Mouse (Mus musculus) forebrain, embryonic 12.5 days (tissue): ENCODE measurements around the gene Phf14. TPM values are rescaled to one million over a fixed set of nuclear protein-coding genes. Genes with fewer than 3 reads are reported as not detected.
A peak's percentile ranks its signal among the peaks of the same experiment; 100 is the strongest.
"Not testable (repeated sequence)": the region's sequence is repeated elsewhere in the genome, so short reads cannot be mapped to it uniquely, and the experiment has no call there.

Experiments
- ATAC-seq: fragments of 200-750 bp; cut with Nextera tagmentation; 2 replicates; pipeline ENCODE4 v1.8.0; 2017; ENCODE audit warnings: moderate TSS enrichment; ENCODE audit not compliant: low FRiP score
- H3K27ac ChIP-seq: fragments of 300-500 bp; sonication (generic); 2 replicates; pipeline ENCODE4 v1.5.1; 2016; ENCODE audit warnings: mild to moderate bottlenecking
- H3K27me3 ChIP-seq: fragments of 300-500 bp; sonication (generic); 2 replicates; pipeline ENCODE4 v1.6.1; 2016; ENCODE audit warnings: mild to moderate bottlenecking
- H3K36me3 ChIP-seq: fragments of 300-500 bp; sonication (generic); replicated peaks from 2 replicates; pipeline ENCODE4 v1.6.1; 2016; ENCODE audit warnings: mild to moderate bottlenecking
- H3K4me1 ChIP-seq: fragments of 300-500 bp; sonication (generic); 2 replicates; pipeline ENCODE4 v1.6.1; 2016
- H3K4me2 ChIP-seq: fragments of 300-500 bp; sonication (generic); 2 replicates; pipeline ENCODE4 v1.6.1; 2016; ENCODE audit warnings: mild to moderate bottlenecking, moderate library complexity
- H3K4me3 ChIP-seq: fragments of 300-500 bp; sonication (generic); replicated peaks from 2 replicates; pipeline ENCODE4 v1.5.1; 2016; ENCODE audit warnings: mild to moderate bottlenecking
- H3K9ac ChIP-seq: fragments of 300-500 bp; sonication (generic); 2 replicates; pipeline ENCODE4 v1.6.1; 2016; ENCODE audit warnings: mild to moderate bottlenecking
- H3K9me3 ChIP-seq: fragments of 300-500 bp; sonication (generic); 2 replicates; pipeline ENCODE4 v1.6.1; 2016
- WGBS: fragments of 180-500 bp; shearing (Covaris S2); methylation state at CpG from one replicate; pipeline ENCODE4 v1.1.7; 2016; 5-methylcytosine and 5-hydroxymethylcytosine counted together
- polyA plus RNA-seq: library from polyadenylated mRNA; unstranded; fragments of >200 nt; fragmentation: Nextera tagmentation; extraction: Ambion mirVana; gene quantifications from 2 replicates; pipeline ENCODE4 v1.2.1, GENCODE M21; 2016

The Phf14 gene
- polyA plus RNA-seq, 1 experiment from 2014 or later = 127 TPM

DNA sequence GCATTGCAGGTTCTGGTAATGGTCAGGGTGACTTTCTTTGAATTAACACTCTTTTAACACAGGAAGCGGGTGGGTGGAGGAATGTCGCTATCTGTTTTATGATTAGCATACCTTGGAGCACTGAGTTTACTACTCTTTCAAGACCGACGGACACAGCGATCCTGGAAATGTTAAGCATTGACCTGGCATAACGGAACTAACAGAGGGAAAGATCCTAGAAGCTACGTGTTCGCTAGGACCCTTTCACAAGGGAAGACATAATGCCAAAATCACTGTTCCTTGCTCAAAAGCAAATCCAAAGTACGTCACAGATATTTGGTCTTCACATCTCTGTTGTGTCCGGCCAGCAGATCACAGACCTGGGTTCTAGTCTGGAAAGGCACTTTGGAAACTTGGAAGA, 199.7 kb downstream of the Phf14 start:
- H3K4me3 ChIP-seq = no peak overlapping the region
- H3K4me2 ChIP-seq = no peak overlapping the region
- H3K9me3 ChIP-seq = no peaks in the 10 kb centered on the region
- H3K4me1 ChIP-seq = no peaks in the 10 kb centered on the region
- H3K27me3 ChIP-seq = no peaks in the 10 kb centered on the region
- no peaks in the 10 kb centered on the region for H3K36me3 ChIP-seq
- 71% methylated on average over 10 of the region's 10 CpGs for WGBS
- no peak overlapping the region for H3K27ac ChIP-seq
- no peak for ATAC-seq
- no peak overlapping the region for H3K9ac ChIP-seq

DNA sequence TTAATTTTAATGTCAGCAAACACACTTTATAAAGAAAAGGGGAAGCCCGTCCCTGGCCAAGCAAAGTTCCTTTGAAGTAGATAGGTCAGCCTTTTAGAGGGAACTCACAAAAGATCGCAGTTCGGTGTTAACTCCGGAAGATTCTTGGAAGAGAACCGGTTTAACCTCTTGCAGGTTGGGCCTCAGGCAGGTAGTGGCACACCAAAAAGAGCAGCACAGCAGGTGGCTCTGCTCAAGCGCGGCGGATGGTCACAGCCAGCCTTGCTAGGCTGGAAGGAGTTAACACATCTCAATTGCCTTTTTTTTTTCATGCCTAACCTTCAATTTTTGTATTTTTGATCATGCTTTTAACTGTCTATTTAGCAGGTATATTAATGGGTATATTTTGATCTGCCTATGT, 200.2 kb downstream of the Phf14 start:
- Histone ChIP-seq H3K27ac (no peak overlapping the region), H3K4me3 (no peak overlapping the region), H3K4me1 (no peaks in the 10 kb centered on the region), H3K27me3 (no peaks in the 10 kb centered on the region), H3K9ac (no peak overlapping the region), H3K4me2 (no peak overlapping the region), H3K36me3 (no peaks in the 10 kb centered on the region), H3K9me3 (no peaks in the 10 kb centered on the region)
- ATAC-seq = no peak
- 17% methylated on average over 8 of the region's 8 CpGs for WGBS

DNA sequence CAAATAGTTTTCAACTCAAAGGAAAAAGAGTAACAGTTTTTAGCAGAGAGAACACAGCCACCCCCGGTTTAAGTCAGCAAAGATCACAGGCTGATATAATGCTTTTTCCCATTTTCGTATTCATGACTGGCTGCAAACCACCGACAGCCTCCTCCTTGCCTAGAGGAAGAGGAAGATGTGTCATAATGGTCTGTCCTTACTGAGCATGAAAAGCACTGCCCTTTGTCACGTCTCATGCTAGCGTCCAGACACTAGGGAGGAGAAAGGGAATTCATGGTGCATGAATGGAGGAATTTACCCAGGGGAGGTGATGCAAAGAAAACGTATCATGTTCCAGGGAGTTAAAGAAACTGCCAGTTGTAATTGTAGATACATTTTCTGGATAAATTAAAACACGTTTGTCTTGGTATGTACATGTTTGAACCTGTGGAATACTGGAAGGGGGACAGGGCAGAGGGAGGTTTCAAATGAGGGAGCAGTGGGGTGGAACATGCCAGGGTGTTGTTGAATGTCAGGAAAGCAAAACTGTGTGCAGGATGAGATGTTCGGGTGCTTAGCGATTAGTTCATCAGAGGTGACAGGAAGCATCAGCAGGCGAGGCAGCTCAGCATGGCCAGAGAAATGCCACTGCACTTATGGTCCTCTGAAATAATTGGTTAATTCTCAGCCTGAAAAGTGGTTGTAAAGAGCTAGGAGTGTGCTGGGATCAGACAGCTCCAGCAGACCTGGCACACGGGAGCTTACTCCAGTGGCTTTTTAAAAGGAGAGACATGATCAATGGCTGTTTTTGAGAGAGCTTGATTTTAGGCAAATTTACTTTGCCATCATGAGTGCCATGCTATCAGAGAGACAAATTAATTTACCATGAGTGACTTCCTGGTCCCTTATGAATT, 209.6 kb downstream of the Phf14 start:
- no peaks in the 10 kb centered on the region for H3K36me3 ChIP-seq
- H3K4me3 ChIP-seq = no peak overlapping the region
- peak overlapping the region; percentile 78 for H3K27ac ChIP-seq
- WGBS = 40% methylated on average over 11 of the region's 11 CpGs
- peak; percentile 57; the same call in 1 of the 2 replicates for ATAC-seq
- no peak overlapping the region for H3K9ac ChIP-seq
- H3K9me3 ChIP-seq = no peaks in the 10 kb centered on the region
- H3K4me1 ChIP-seq = peaks cover 23% of the 10 kb centered on the region
- H3K4me2 ChIP-seq = peak overlapping the region; percentile 24
- no peaks in the 10 kb centered on the region for H3K27me3 ChIP-seq

DNA sequence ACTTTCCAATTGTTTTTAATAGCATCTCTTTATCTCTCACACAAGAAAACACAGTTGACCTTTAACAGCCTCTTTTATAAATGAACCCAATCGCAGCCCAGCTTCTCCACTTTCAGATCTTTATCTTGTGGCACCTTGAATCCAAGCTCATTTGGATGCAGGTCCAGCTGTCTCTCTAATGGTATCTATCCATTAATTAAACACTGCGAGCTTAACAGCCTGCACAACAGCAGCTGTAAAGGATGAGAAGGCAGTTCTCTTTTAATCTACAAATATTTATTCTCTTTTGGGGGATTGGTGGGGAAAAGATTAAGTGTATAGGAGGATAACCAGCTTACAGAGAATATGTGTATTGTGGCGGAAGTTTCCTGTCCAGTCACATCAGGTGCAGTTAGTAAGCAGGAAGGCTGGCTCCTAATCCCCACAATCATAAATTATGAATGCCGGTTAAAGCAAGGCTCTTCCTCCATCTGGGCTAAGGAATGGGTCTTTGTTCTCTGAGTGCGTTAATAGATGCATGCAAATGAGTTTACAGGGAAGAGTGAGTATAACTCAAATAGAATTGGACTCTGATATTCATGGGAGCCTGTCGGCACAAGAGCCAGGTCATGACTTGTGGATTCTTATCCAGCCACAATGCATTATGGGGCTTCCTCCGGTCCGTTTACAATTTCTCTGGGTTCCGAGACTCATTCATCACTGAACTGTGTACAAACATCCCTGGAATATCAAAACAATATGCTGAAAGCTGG, 210.4 kb downstream of the Phf14 start:
- Histone ChIP-seq H3K4me3 (no peak overlapping the region), H3K36me3 (no peaks in the 10 kb centered on the region), H3K27me3 (no peaks in the 10 kb centered on the region), H3K4me1 (peaks cover 23% of the 10 kb centered on the region), H3K27ac (peak overlapping the region; percentile 78), H3K4me2 (peak overlapping the region; percentile 24; the same call in 1 of the 2 replicates), H3K9me3 (no peaks in the 10 kb centered on the region), H3K9ac (no peak overlapping the region)
- WGBS = 31% methylated on average over 9 of the region's 9 CpGs
- peak; percentile 80 for ATAC-seq

DNA sequence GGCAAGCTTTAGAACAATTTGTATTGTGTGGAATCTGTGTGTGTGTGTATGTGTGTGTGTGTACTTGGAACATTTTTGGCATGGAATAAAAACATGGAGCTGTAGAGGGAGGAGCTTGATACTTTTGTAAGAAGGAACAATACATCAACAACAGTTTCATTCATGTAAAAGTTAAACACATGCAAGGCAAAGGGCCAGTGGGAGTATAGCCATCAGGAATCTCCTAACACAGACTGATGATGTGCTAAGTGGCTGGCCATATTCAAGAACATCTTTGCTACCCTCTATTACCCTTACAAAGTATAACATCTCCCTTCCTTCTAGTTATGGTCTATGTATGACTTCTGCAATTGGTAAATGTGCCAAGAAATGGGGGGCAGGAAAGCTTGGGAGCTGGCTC, 215.2 kb downstream of the Phf14 start:
- Histone ChIP-seq H3K9me3 (no peaks in the 10 kb centered on the region), H3K4me3 (no peak overlapping the region), H3K4me1 (peaks cover 7% of the 10 kb centered on the region), H3K4me2 (no peak overlapping the region), H3K27ac (no peak overlapping the region), H3K9ac (no peak overlapping the region), H3K36me3 (no peaks in the 10 kb centered on the region), H3K27me3 (no peaks in the 10 kb centered on the region)
- no peak for ATAC-seq

DNA sequence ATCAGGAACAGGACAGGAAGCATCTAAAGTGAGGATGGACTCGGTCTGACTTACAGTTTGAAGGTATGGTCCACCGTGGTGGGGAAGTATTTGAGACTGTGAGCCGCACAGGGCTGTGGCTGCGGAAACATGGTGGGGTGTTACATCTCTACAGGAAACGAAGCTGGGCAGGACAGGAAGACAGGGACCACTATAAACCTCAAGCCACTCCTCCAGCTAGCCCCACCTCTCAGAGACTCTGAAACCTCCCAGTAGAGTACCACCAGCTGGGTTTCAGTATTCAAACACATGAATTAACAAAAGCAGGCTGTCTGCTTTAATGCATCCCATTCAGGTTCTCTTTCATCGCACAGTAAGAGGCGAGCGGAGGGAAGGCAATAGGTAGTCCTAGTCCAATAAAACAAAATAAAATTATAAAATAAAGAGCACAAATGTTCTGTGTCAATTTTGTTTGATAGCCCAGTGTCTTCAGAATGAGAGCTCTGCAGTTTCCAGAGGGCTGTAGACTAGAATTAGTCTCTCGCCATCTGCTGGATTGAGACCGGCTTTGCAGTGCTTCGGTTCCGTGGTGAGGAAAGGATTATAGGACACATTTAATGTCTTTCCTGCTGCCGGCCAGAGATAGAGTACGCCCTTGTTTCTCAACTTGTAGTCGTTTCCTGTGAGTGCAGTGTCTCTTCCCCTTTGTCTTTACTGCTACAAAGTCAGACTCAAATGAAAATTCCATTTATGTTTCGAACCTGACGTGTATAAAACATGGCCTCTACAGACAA, 217.6 kb downstream of the Phf14 start:
- Histone ChIP-seq H3K4me2 (no peak overlapping the region), H3K4me3 (no peak overlapping the region)

DNA sequence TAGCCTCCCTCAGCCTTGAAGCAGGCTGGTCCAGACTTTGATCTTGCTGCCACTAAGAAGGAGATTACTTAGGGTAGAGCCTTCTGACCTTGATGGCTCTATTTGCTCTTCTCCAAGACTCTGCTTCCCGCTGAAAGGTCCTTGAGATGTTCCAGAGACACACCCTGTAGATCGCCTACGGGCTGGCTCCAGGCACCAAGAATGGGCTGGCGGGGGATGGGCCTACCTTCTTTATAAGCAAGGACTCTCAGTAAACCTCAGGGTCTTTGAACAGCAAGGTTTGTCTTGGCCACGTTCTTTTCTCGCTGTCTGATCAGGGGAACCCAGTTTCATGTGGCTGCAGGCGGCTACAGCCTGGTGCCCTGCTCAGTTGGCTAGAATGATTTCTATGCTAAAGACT, 219.0 kb downstream of the Phf14 start:
- not testable (repeated sequence) for H3K27me3 ChIP-seq, H3K9me3 ChIP-seq, H3K27ac ChIP-seq, ATAC-seq, H3K4me2 ChIP-seq, H3K9ac ChIP-seq, H3K4me1 ChIP-seq, H3K4me3 ChIP-seq, H3K36me3 ChIP-seq
- WGBS = 87% methylated on average over 7 of the region's 7 CpGs

More for the DNA sequence above, 217.6 kb downstream of the Phf14 start:
- 34% methylated on average over 17 of the region's 17 CpGs for WGBS
- Histone ChIP-seq H3K9ac (no peak overlapping the region), H3K4me1 (no peaks in the 10 kb centered on the region; the same call in 1 of the 2 replicates), H3K27me3 (no peaks in the 10 kb centered on the region), H3K9me3 (no peaks in the 10 kb centered on the region), H3K27ac (0 out of 2 replicates have a peak overlapping the region, but pooled peaks have one; percentile 13), H3K36me3 (no peaks in the 10 kb centered on the region)
- peak; percentile 79 for ATAC-seq

DNA sequence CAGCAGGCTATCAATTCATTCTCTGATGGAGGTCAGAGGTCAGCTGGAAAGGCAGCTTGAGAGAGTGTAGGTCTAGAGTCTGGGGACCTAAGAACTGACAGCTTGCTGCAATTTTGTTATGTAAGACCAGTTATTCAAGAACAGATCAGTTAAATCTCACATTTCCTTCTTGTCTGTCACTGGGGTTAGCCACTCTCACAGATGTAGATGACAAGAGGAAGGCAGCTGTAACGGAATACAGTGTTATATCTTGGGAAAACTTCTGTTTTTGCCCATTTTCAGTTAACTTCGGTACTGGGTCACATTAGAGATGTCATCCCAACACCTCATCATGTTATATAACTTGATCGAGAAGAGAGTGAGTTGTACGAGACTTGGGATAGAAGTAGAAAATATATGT, 219.7 kb downstream of the Phf14 start:
- no peaks in the 10 kb centered on the region for H3K27me3 ChIP-seq
- WGBS = 89% methylated on average over 4 of the region's 4 CpGs
- H3K4me1 ChIP-seq = no peaks in the 10 kb centered on the region; the same call in 1 of the 2 replicates
- H3K9me3 ChIP-seq = no peaks in the 10 kb centered on the region
- no peak overlapping the region for H3K27ac ChIP-seq
- no peak overlapping the region for H3K9ac ChIP-seq
- no peak for ATAC-seq
- H3K4me2 ChIP-seq = no peak overlapping the region
- no peak overlapping the region for H3K4me3 ChIP-seq
- H3K36me3 ChIP-seq = no peaks in the 10 kb centered on the region

Other genes with a start within 250 kb of the Phf14 start
- gene Ndufa4, start 312 bp upstream of the Phf14 start, polyA plus RNA-seq = 705 and 733 TPM in 2 replicates